Mouse (Mus musculus) A20 (cell line): ENCODE data around the gene 4933416C03Rik.

Experiments
- DNase-seq: peaks from one replicate; pipeline ENCODE4 v3.0.0-alpha.2; 2011; ENCODE audit warnings: low read depth, low spot score

The 4933416C03Rik gene

DNA sequence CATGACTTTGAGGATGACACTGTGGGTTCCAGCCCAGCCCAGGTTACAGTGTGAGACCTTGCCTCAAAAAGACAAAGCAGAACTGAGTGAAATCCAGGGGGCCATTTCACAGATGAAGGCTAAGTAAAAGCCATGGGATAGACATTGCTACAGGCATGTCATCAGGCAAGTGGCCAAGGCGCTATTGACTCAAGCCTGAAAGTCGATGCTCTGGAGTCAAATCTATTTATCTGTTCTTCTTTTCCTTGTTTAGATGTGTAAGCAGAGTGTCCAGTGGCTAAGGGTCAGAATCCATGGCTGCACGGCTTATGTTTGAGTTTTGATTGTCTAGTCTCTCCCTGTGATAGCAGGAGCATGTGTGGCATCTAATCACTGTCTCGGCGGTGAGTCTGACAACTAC, 35.1 kb downstream of the 4933416C03Rik start:
- DNase-seq, result no peak

DNA sequence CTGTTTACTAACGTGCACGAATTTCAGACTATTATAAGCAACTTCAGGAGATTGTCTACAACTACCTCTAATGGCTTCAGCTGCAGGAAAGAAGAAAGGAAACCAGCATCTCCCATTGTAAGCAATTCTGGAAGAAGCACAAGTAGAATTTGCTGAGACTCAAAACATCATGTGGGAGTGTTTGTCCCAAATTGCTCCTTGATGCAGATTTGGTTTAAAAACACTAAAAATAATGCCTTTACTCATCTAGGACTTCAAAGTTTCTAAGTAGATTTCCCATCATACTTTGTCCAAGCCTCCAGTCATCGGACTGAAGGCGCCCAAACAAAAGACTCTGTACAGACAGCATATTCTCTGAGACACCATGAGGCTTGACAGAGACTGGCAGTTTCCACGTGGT, 37.8 kb downstream of the 4933416C03Rik start:
- no peak for DNase-seq
